Mouse (Mus musculus) midbrain, embryonic 15.5 days (tissue): ENCODE measurements around the gene Chuk. TPM values are rescaled to one million over a fixed set of nuclear protein-coding genes. Genes with fewer than 3 reads are reported as not detected.
A peak's percentile ranks its signal among the peaks of the same experiment; 100 is the strongest.
"Not testable (repeated sequence)": the region's sequence is repeated elsewhere in the genome, so short reads cannot be mapped to it uniquely, and the experiment has no call there.

ENCODE experiments used
- ATAC-seq: fragments of 200-750 bp; cut with Nextera tagmentation; replicated peaks from 2 replicates; pipeline ENCODE4 v1.8.0; 2017; ENCODE audit warnings: moderate TSS enrichment
- H3K27ac ChIP-seq: fragments of 300-500 bp; sonication (generic); 2 replicates; pipeline ENCODE4 v1.5.1; 2015; ENCODE audit warnings: mild to moderate bottlenecking, inconsistent platforms
- H3K27me3 ChIP-seq: fragments of 300-500 bp; sonication (generic); replicated peaks from 2 replicates; pipeline ENCODE4 v1.6.1; 2015; ENCODE audit warnings: inconsistent platforms
- H3K36me3 ChIP-seq: fragments of 300-500 bp; sonication (generic); replicated peaks from 2 replicates; pipeline ENCODE4 v1.6.1; 2015; ENCODE audit warnings: inconsistent platforms
- H3K4me1 ChIP-seq: fragments of 300-500 bp; sonication (generic); 2 replicates; pipeline ENCODE4 v1.6.1; 2015; ENCODE audit warnings: inconsistent platforms
- H3K4me2 ChIP-seq: fragments of 300-500 bp; sonication (generic); 2 replicates; pipeline ENCODE4 v1.6.1; 2015; ENCODE audit warnings: inconsistent platforms, mild to moderate bottlenecking, moderate library complexity
- H3K4me3 ChIP-seq: fragments of 300-500 bp; sonication (generic); 2 replicates; pipeline ENCODE4 v1.5.1; 2015; ENCODE audit warnings: mild to moderate bottlenecking, inconsistent platforms
- H3K9ac ChIP-seq: fragments of 300-500 bp; sonication (generic); 2 replicates; pipeline ENCODE4 v1.6.1; 2015; ENCODE audit warnings: mild to moderate bottlenecking, inconsistent platforms
- H3K9me3 ChIP-seq: fragments of 300-500 bp; sonication (generic); 2 replicates; pipeline ENCODE4 v1.6.1; 2016; ENCODE audit warnings: inconsistent platforms
- WGBS: fragments of 180-500 bp; shearing (Covaris S2); methylation state at CpG from one replicate; pipeline ENCODE4 v1.1.7; 2015; ENCODE audit warnings: mixed read lengths; 5-methylcytosine and 5-hydroxymethylcytosine counted together
- polyA plus RNA-seq: library from polyadenylated mRNA; unstranded; fragments of >200 nt; fragmentation: Nextera tagmentation; extraction: Ambion mirVana; gene quantifications from 2 replicates; pipeline ENCODE4 v1.2.1, GENCODE M21; 2015

The Chuk gene
- polyA plus RNA-seq, 1 experiment from 2014 or later, result 68.0 TPM

DNA sequence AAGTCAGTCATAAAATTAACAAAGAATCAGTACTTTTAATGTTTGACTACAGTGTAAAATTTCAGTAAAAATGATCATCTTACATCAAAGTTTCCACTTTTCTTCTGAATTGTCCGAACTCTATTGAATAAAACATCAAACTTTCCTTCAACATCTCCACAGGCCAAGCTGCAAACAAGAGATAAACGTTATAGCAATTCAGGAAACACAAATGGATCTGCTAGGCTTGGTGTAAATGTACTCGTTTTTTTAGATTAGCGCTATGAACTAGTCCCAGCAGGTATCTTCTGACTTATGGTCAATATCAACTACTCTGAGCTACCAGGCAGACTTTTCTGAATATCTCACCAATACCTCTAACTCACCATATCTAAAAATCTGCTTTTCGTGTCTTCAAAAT is 25.6 kb upstream of the Chuk start:
- no peaks in the 10 kb centered on the region for H3K27me3 ChIP-seq
- no peak for ATAC-seq
- WGBS, result 92% methylated on average over 5 of the region's 5 CpGs

DNA sequence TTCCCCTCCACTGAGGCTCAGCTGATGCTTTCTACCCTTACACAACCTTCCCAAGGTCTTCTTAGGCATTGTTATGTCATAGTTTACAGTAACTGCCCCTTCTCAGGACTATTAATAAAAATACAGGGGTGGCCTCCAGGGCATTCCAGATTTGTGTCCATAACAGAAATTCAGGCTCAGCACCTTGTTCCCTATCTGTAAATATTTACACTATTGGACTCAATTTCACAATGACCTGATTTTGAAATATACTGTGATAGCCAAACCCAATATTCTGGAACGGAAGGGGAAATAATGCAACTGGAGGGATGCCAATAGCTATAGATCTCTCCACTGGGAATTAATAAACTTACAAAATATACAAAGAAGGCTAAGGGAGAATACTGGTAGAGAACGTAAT is 21.3 kb upstream of the Chuk start:
- no peak overlapping the region for H3K4me3 ChIP-seq
- no peak overlapping the region for H3K27ac ChIP-seq
- ATAC-seq, result no peak
- no peak overlapping the region for H3K9ac ChIP-seq
- H3K36me3 ChIP-seq, result peaks cover 45% of the 10 kb centered on the region; the same call in 1 of the 2 replicates
- H3K27me3 ChIP-seq, result no peaks in the 10 kb centered on the region
- 94% methylated on average over 2 of the region's 2 CpGs for WGBS
- H3K9me3 ChIP-seq, result no peaks in the 10 kb centered on the region
- H3K4me2 ChIP-seq, result no peak overlapping the region
- H3K4me1 ChIP-seq, result no peaks in the 10 kb centered on the region

More for the DNA sequence above, 25.6 kb upstream of the Chuk start:
- no peak overlapping the region for H3K27ac ChIP-seq
- no peak overlapping the region for H3K4me3 ChIP-seq
- no peak overlapping the region for H3K4me2 ChIP-seq
- H3K4me1 ChIP-seq, result peaks cover 10% of the 10 kb centered on the region
- H3K9me3 ChIP-seq, result no peaks in the 10 kb centered on the region
- no peak overlapping the region for H3K9ac ChIP-seq
- H3K36me3 ChIP-seq, result peaks cover 25% of the 10 kb centered on the region; the same call in 1 of the 2 replicates

DNA sequence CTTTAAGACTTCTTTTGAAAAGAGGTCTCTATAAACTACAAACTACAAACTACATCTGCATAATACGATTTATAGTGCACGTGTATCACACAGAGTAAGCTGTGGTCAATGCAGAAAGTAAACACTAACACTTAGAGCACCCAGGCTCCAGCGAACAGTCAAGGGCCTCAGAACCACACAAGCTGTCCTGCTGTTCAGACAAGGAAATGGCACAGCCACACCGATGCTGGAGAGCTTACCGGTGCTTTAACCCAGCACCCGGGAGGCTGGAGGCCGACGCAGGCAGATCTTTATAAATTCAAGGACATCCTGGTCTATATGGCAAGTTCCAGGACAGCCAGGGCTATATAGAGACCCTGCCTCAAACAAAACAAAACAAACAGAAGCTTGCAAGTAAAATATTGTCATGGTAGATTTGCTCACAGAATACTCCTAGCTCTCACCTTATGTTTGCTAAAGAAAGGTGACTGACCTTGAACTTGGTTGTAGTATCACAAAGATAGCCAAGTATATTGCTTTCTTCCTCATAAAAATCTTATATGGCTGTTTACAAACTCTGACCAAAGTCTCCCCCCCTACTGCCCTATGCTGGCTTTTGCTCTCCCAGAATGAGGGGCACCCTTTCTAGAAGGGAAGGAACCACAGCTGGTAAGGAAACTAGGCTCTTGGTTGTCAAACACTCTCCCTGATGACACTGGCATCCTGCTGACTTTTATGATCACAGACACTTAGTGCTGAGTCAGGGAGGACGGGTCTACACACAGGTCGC is 20.6 kb upstream of the Chuk start:
- no peaks in the 10 kb centered on the region for H3K4me1 ChIP-seq
- no peaks in the 10 kb centered on the region for H3K27me3 ChIP-seq
- WGBS, result 93% methylated on average over 10 of the region's 10 CpGs
- no peak overlapping the region for H3K27ac ChIP-seq
- ATAC-seq, result no peak
- peaks cover 52% of the 10 kb centered on the region for H3K36me3 ChIP-seq
- no peak overlapping the region for H3K4me3 ChIP-seq
- no peak overlapping the region for H3K9ac ChIP-seq
- no peaks in the 10 kb centered on the region for H3K9me3 ChIP-seq
- H3K4me2 ChIP-seq, result no peak overlapping the region

DNA sequence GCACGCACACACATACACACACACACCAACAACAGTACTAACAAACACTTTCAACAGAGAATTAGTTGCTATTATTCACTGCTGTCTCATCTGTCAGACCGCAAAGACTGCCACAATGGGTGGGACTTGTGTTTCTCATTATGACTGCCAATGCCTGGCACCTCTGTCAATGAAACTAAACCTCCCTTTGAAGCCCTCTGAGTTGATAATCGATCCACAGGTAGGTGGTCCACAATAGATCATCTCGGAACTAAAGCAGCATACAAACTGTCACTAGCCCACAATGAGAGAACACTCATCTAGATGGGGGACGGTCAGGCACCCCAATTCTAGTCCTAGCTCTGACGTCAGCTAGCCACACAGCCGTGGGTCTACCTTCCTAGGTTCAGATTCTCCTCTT is 13.9 kb upstream of the Chuk start:
- no peak overlapping the region for H3K27ac ChIP-seq
- no peak overlapping the region for H3K4me3 ChIP-seq
- H3K27me3 ChIP-seq, result no peaks in the 10 kb centered on the region
- peaks cover 52% of the 10 kb centered on the region for H3K36me3 ChIP-seq
- WGBS, result 94% methylated on average over 7 of the region's 7 CpGs
- H3K9me3 ChIP-seq, result no peaks in the 10 kb centered on the region
- ATAC-seq, result no peak
- H3K9ac ChIP-seq, result no peak overlapping the region
- H3K4me2 ChIP-seq, result no peak overlapping the region
- no peaks in the 10 kb centered on the region for H3K4me1 ChIP-seq

DNA sequence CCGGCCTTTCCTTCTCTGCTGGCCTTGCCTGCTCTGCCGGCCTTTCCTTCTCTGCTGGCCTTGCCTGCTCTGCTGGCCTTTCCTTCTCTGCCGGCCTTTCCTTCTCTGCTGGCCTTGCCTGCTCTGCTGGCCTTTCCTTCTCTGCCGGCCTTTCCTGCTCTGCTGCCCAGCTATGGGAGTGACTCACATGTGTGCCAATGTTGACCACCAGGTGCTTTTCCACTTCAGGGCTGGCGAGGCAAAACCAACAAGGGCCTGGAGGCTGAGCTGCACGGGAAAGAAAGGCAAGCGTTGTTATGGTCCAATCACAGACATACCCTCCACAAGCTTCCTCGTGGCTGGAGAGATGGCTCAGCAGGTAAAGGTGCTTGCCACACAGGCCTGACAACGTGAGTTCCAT is 13.4 kb upstream of the Chuk start:
- not testable (repeated sequence) for ATAC-seq, H3K4me2 ChIP-seq, H3K4me1 ChIP-seq, H3K9ac ChIP-seq, H3K27me3 ChIP-seq, H3K9me3 ChIP-seq, H3K4me3 ChIP-seq, H3K27ac ChIP-seq
- H3K36me3 ChIP-seq, result peaks cover 53% of the 10 kb centered on the region
- WGBS, result 92% methylated on average over 9 of the region's 9 CpGs

DNA sequence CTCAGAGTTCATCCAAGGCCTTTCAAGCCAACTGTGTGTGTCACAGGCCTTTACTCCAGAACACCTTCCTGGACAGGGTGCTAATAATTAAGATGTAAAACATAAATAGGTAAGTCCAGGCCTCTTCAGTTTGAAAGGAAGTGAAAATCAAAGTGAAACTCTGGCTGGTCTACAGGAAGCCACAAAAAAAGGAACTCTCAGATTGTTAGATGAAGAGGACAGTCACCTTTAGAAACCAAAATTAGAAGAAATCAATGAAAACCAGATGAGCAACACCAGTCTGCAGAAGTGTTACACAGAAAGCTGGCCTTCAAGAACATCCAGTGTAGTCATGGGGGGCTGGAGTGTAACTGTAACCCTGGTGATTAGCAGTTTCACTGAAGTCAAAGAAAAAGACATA is 10.5 kb upstream of the Chuk start:
- H3K4me3 ChIP-seq, result no peak overlapping the region
- no peaks in the 10 kb centered on the region for H3K4me1 ChIP-seq
- H3K4me2 ChIP-seq, result no peak overlapping the region
- H3K9ac ChIP-seq, result no peak overlapping the region
- no peaks in the 10 kb centered on the region for H3K9me3 ChIP-seq
- H3K27ac ChIP-seq, result no peak overlapping the region
- H3K27me3 ChIP-seq, result no peaks in the 10 kb centered on the region
- ATAC-seq, result no peak
- peaks cover 57% of the 10 kb centered on the region for H3K36me3 ChIP-seq

DNA sequence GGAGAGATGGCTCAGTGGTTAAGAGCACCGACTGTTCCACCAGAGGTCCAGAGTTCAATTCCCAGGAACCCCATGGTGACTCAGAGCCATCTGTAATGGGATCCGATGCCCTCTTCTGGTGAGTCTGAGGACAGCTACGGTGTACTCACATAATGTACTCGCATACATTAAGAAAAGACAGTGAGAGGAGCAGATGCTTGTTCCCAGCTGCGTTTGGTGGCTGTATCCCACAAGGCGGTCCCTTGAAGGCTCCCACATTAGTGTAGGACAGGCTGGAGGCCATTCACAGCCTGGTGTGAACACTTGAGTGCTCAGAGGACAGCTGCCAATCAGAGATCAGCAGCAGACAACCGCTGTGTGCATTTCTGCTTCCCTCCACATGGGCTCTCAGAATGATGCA is 4.4 kb upstream of the Chuk start:
- H3K27ac ChIP-seq, result no peak overlapping the region
- H3K4me1 ChIP-seq, result peaks cover 6% of the 10 kb centered on the region
- WGBS, result 48% methylated on average over 7 of the region's 7 CpGs
- no peak overlapping the region for H3K4me2 ChIP-seq
- H3K4me3 ChIP-seq, result no peak overlapping the region
- no peak for ATAC-seq
- no peaks in the 10 kb centered on the region for H3K27me3 ChIP-seq
- H3K9ac ChIP-seq, result no peak overlapping the region
- H3K9me3 ChIP-seq, result no peaks in the 10 kb centered on the region
- peaks cover 41% of the 10 kb centered on the region for H3K36me3 ChIP-seq

DNA sequence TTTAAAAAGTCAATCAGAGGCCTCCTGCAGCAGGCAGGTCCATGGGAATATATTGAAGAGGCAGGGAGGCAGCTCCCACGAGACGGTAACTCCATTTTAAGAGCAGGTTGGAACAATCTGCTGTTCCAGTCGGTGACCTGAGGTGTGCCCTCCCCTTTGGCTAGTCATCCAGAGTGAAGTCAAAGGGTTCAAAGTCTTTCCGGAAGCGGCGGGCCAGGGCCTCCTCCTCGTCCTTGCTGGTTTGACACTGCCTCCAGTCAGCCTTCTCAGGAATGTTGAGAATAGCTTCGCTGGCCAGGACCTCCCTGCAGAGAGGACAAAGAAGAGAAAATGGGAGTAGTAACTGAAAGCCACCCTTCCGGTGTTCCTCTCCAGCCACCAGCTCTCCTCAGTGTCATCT is 3.1 kb upstream of the Chuk start:
- H3K36me3 ChIP-seq, result peaks cover 37% of the 10 kb centered on the region
- no peak overlapping the region for H3K4me3 ChIP-seq
- WGBS, result 91% methylated on average over 9 of the region's 9 CpGs
- no peaks in the 10 kb centered on the region for H3K27me3 ChIP-seq
- no peaks in the 10 kb centered on the region for H3K9me3 ChIP-seq
- no peak for ATAC-seq
- no peak overlapping the region for H3K27ac ChIP-seq
- no peak overlapping the region for H3K9ac ChIP-seq
- H3K4me2 ChIP-seq, result no peak overlapping the region
- peaks cover 20% of the 10 kb centered on the region for H3K4me1 ChIP-seq

DNA sequence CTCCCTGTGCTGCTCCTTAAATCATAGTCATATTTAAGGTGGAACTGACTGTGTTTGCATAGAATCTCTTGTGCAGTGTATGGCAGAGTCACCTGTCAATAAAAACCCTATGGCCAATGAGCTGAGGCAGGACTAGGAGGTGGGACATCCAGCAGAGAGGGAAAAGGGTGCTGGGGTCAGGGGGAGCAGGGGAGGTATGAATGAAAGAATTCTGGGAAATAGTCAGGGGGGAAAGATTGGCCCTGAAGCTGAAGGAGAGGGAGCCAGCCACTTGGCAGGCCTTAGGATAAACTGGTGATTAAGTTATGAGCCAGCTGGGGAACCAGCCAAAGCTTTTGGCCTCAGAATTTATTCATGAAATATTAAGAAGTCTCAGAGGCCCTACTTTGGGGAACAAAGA is 1.7 kb upstream of the Chuk start:
- no peaks in the 10 kb centered on the region for H3K27me3 ChIP-seq
- no peak for ATAC-seq
- no peaks in the 10 kb centered on the region for H3K9me3 ChIP-seq
- peaks cover 27% of the 10 kb centered on the region for H3K4me1 ChIP-seq
- H3K36me3 ChIP-seq, result peaks cover 25% of the 10 kb centered on the region
- no peak overlapping the region for H3K4me2 ChIP-seq
- H3K4me3 ChIP-seq, result no peak overlapping the region
- H3K27ac ChIP-seq, result no peak overlapping the region
- H3K9ac ChIP-seq, result no peak overlapping the region

DNA sequence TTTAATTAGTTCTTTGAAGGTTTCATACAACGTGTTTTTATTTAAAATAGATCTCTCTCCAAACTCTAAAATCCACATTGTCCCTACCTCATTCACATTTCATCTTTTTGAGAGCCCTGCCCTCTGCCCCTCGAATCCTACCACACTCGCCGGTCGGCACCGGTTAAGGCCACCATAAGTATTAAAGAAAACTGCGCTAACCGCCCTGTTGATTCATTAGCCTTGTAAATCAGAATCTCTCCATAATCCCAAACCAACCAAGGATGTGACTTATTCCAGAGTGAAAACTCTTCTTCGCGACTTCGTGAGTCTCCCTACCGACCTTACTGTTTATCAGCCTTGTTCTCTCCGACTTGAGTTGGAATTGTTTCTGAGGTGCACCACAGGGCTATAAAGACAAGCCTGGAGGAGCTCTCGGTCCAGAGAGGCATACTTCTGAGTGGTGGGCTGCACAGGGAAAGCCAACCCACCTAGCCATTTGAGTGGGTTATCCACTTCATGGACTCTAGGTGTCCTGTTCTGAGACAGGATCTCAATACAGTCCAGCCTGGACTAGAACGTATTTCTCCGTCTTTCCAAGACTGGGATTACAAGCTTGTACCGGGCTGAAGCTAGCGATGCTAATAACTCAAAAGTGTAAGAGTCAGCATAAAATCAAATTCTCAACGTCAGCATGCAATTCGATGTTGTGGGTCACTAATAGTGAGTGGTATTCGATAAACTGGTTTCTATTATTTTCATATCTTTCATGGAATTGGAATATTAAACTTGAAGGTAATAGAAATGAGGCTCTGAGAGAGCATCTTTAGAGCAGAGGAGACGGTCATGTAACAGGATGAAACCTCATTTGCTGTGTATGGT is 611 bp upstream of the Chuk start:
- Histone ChIP-seq H3K4me2 (peak overlapping the region; percentile 65), H3K9ac (peak overlapping the region; percentile 98), H3K27me3 (no peaks in the 10 kb centered on the region), H3K27ac (peak overlapping the region; percentile 80), H3K4me1 (peaks cover 27% of the 10 kb centered on the region), H3K9me3 (no peaks in the 10 kb centered on the region), H3K4me3 (peak overlapping the region; percentile 89), H3K36me3 (peaks cover 19% of the 10 kb centered on the region)
- WGBS, result 29% methylated on average over 22 of the region's 22 CpGs
- ATAC-seq, result peak; percentile 26; the same call in 1 of the 2 replicates

DNA sequence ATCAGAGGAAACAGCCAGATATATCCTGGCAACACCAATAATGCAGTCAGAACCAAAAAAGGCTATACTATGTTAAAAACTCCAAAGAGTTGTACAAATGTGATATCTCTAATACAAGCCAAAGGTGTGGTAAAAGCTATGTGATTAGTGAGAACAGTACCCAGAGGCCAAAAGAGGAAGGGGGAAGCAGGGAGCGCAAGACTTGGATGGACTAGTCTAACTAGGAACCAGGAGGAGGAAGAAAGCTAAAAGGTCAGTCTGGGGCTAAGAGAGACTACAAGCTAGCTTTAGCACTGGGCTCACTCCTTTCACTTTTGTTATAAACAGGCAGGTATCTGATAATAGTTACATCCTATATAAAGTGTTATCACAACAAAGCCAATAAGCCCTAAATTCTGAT is 2.9 kb downstream of the Chuk start:
- Histone ChIP-seq H3K4me3 (no peak overlapping the region), H3K27ac (no peak overlapping the region), H3K36me3 (no peaks in the 10 kb centered on the region), H3K9me3 (no peaks in the 10 kb centered on the region), H3K9ac (no peak overlapping the region), H3K27me3 (no peaks in the 10 kb centered on the region), H3K4me2 (no peak overlapping the region), H3K4me1 (peaks cover 27% of the 10 kb centered on the region)
- WGBS, result 95% methylated on average over 1 of the region's 1 CpGs
- ATAC-seq, result no peak

DNA sequence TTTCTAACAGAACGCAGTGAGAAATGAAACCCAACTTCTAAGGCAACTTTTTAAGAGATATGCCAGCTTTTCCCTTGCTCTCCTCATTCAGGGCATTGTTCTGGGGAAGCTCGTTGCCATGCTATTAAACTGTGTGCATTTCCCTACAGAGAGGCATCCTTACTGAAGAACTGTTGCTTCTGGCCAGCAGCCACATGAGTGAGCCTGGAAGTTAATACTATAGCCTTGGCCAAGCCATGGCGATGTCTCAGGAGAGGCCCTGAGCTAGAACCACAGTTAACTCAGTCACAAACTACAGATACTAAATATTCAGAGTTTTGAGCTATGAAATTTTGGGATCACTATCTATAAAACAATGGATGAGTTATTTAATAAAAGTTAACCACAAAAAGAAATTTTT is 4.3 kb downstream of the Chuk start:
- Histone ChIP-seq H3K9me3 (no peaks in the 10 kb centered on the region), H3K4me1 (peaks cover 23% of the 10 kb centered on the region), H3K4me3 (no peak overlapping the region), H3K27ac (no peak overlapping the region), H3K4me2 (no peak overlapping the region), H3K9ac (no peak overlapping the region), H3K27me3 (no peaks in the 10 kb centered on the region), H3K36me3 (no peaks in the 10 kb centered on the region)
- WGBS, result 89% methylated on average over 3 of the region's 3 CpGs
- ATAC-seq, result no peak

DNA sequence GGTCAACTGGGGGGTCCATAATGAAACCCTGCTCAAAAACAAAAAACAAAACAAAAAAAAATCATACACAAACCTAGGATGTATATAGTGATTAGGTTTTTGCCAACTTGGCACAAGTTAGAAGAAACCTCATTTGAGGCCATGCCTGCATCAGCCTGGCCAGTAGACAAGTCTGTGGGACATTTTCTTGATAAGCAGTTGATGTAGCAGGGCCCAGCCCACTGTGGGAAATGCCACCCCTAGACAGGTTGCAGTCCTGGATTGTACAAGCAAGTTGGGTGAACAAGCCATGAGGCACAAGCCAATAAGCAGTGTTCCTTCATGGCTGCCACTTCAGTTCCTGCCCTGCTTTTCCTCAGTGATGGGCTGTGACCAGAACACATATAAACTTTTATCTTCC is 6.4 kb downstream of the Chuk start:
- no peak for ATAC-seq
- no peak overlapping the region for H3K27ac ChIP-seq
- H3K27me3 ChIP-seq, result no peaks in the 10 kb centered on the region
- H3K4me2 ChIP-seq, result no peak overlapping the region
- no peaks in the 10 kb centered on the region for H3K9me3 ChIP-seq
- H3K4me3 ChIP-seq, result no peak overlapping the region
- peaks cover 12% of the 10 kb centered on the region for H3K4me1 ChIP-seq
- H3K36me3 ChIP-seq, result peaks cover 10% of the 10 kb centered on the region
- H3K9ac ChIP-seq, result no peak overlapping the region
